Mouse (Mus musculus) heart, embryonic 13.5 days (tissue): ENCODE measurements at regions not wholly inside any gene's neighbourhood (a gene's known extent, or its start where the extent isn't known, plus 50 kb on each side); places are given as distances from the start of the nearest gene placed in this dataset.
"Not testable (repeated sequence)": the region's sequence is repeated elsewhere in the genome, so short reads cannot be mapped to it uniquely, and the experiment has no call there.

ENCODE experiments used
- ATAC-seq: fragments of 200-750 bp; cut with Nextera tagmentation; 2 replicates; pipeline ENCODE4 v1.8.0; 2017; ENCODE audit warnings: moderate TSS enrichment; ENCODE audit not compliant: insufficient number of reproducible peaks, low FRiP score, low TSS enrichment; ENCODE audit errors: extremely low read depth
- H3K27ac ChIP-seq: fragments of 300-500 bp; sonication (generic); replicated peaks from 2 replicates; pipeline ENCODE4 v1.5.1; 2015; ENCODE audit warnings: moderate library complexity, mild to moderate bottlenecking, inconsistent platforms
- H3K27me3 ChIP-seq: fragments of 300-500 bp; sonication (generic); replicated peaks from 2 replicates; pipeline ENCODE4 v1.6.1; 2015; ENCODE audit warnings: mild to moderate bottlenecking, inconsistent platforms
- H3K36me3 ChIP-seq: fragments of 300-500 bp; sonication (generic); 2 replicates; pipeline ENCODE4 v1.6.1; 2015; ENCODE audit warnings: mild to moderate bottlenecking, inconsistent platforms
- H3K4me1 ChIP-seq: fragments of 300-500 bp; sonication (generic); 2 replicates; pipeline ENCODE4 v1.6.1; 2015; ENCODE audit warnings: inconsistent platforms
- H3K4me2 ChIP-seq: fragments of 300-500 bp; sonication (generic); 2 replicates; pipeline ENCODE4 v1.6.1; 2015; ENCODE audit warnings: inconsistent platforms, mild to moderate bottlenecking, moderate library complexity
- H3K4me3 ChIP-seq: fragments of 300-500 bp; sonication (generic); 2 replicates; pipeline ENCODE4 v1.5.1; 2015; ENCODE audit warnings: moderate library complexity, mild to moderate bottlenecking, inconsistent platforms
- H3K9ac ChIP-seq: fragments of 300-500 bp; sonication (generic); 2 replicates; pipeline ENCODE4 v1.6.1; 2015; ENCODE audit warnings: inconsistent platforms, mild to moderate bottlenecking, moderate library complexity
- H3K9me3 ChIP-seq: fragments of 300-500 bp; sonication (generic); 2 replicates; pipeline ENCODE4 v1.6.1; 2016; ENCODE audit warnings: inconsistent platforms
- WGBS: fragments of 180-500 bp; shearing (Covaris S2); methylation state at CpG from one replicate; pipeline ENCODE4 v1.1.7; 2015; ENCODE audit warnings: mixed read lengths; 5-methylcytosine and 5-hydroxymethylcytosine counted together

DNA sequence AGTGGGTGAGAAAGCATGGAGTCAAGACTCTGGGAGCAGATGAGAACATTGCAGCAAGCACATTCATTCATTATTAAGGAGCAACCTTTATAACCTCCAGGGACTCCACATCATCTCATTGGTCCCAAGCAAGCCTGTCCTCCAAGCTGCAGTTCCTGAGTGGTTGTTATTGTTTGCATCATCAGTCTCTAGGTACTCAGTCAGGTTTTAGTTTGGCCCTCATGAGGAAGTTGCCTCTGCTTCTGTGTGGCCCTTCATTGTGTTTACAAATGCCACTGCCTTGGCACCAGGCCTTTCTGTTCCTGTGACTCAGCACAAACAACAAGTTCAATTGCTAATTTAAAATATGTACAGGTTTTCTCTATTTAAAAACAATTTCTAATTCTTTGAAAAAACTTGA lies 323.8 kb upstream of the Pabpc4l start:
- no peak overlapping the region for H3K9ac ChIP-seq
- H3K36me3 ChIP-seq: no peaks in the 10 kb centered on the region
- no peaks in the 10 kb centered on the region for H3K27me3 ChIP-seq
- H3K4me2 ChIP-seq: no peak overlapping the region
- no peak overlapping the region for H3K27ac ChIP-seq
- ATAC-seq: no peak
- no peaks in the 10 kb centered on the region for H3K4me1 ChIP-seq
- H3K4me3 ChIP-seq: no peak overlapping the region
- no peaks in the 10 kb centered on the region for H3K9me3 ChIP-seq

DNA sequence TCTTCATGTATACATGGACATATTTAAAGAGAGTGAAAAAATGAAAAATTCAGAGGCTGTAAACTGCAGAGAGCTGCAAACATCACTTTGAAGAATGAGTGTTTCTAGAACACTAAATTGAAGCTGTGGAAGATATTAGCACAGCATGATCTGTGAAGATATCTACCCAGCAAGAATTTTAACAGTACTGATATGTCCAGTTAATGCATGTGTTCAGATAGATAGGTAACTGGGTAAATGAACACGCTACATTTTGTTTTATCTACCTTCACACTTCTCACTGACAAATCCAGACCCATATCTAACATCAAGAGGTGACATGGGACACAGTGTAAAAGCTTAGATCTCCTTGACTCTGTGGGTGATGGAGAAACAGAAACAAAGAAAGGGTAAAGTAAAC lies 316.9 kb upstream of the Pabpc4l start:
- Histone ChIP-seq H3K27ac (no peak overlapping the region), H3K36me3 (no peaks in the 10 kb centered on the region), H3K4me2 (no peak overlapping the region), H3K27me3 (no peaks in the 10 kb centered on the region), H3K9ac (no peak overlapping the region), H3K4me1 (no peaks in the 10 kb centered on the region), H3K9me3 (no peaks in the 10 kb centered on the region), H3K4me3 (no peak overlapping the region)
- no peak for ATAC-seq
- 54% methylated on average over 1 of the region's 1 CpGs for WGBS

DNA sequence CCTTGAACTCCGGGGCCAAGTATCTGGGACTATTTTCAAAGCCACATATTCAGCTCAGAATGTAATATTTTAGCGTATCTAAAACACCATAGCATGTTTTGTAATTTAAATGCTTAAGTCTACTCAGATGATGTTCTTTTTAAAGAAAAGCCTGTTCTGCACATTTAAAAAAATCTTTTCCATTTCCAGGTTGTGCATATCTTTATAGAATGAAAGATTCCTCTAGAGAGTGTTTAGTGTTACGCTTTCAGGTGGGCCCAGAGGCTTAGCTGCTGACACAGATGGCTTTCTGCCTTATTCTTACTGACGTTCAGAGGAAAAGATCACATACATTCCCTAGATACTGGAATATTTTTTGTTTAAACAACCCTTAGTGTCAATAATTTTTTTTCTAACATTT lies 310.5 kb upstream of the Pabpc4l start:
- 73% methylated on average over 4 of the region's 4 CpGs for WGBS
- Histone ChIP-seq H3K4me3 (no peak overlapping the region), H3K36me3 (no peaks in the 10 kb centered on the region), H3K4me2 (no peak overlapping the region), H3K4me1 (no peaks in the 10 kb centered on the region), H3K27me3 (no peaks in the 10 kb centered on the region), H3K9me3 (no peaks in the 10 kb centered on the region), H3K27ac (no peak overlapping the region), H3K9ac (no peak overlapping the region)
- ATAC-seq: no peak

DNA sequence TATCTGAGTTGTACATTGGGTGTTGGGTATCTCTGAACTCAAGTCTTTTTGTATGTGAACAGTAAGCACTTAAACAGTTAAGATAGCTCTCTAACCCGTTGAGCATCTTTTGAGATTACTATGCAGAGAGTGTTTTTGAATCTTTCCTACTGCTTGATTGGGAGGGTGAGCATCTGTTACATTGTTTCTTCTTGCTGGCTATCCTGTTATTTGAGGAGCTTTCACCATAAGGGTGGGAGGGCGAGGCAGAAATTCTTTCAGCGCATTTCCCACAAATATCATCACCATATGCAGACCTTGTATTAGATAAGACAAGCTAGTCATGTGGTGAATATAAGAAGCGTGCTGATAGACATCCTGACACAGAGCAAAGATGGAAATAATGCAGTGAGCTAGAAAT lies 279.7 kb upstream of the Pabpc4l start:
- no peaks in the 10 kb centered on the region for H3K4me1 ChIP-seq
- H3K4me2 ChIP-seq: no peak overlapping the region
- WGBS: 43% methylated on average over 4 of the region's 4 CpGs
- H3K9me3 ChIP-seq: no peaks in the 10 kb centered on the region
- no peak overlapping the region for H3K4me3 ChIP-seq
- no peaks in the 10 kb centered on the region for H3K27me3 ChIP-seq
- no peak overlapping the region for H3K27ac ChIP-seq
- H3K9ac ChIP-seq: no peak overlapping the region
- no peak for ATAC-seq
- no peaks in the 10 kb centered on the region for H3K36me3 ChIP-seq

DNA sequence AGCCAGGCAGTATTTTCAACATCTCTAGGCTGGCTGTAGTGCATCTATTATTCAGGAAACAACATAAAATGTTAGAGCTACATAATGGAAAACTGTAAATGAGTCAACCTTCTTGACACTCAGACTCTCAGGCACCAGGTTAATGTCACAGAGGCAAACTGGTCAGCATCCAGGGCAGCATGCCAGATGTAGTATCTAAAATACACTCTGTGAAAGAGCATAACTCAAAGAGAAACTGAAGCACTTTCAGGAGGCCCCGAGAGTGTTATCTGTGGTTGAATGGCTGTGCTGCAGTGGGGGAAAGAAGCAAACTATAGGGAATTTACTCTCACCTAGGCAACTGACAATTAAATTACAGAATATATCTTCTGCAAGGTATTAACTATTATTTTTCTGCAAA lies 253.6 kb upstream of the Pabpc4l start:
- Histone ChIP-seq H3K27me3 (no peaks in the 10 kb centered on the region), H3K4me3 (no peak overlapping the region), H3K4me2 (no peak overlapping the region), H3K9me3 (no peaks in the 10 kb centered on the region), H3K36me3 (no peaks in the 10 kb centered on the region), H3K27ac (peak overlapping the region; percentile 68; the same call in 1 of the 2 replicates), H3K4me1 (peaks cover 5% of the 10 kb centered on the region), H3K9ac (no peak overlapping the region)
- ATAC-seq: 0 out of 2 replicates have a peak, but pooled peaks have one; percentile 37
- WGBS: 4% methylated on average over 1 of the region's 1 CpGs

DNA sequence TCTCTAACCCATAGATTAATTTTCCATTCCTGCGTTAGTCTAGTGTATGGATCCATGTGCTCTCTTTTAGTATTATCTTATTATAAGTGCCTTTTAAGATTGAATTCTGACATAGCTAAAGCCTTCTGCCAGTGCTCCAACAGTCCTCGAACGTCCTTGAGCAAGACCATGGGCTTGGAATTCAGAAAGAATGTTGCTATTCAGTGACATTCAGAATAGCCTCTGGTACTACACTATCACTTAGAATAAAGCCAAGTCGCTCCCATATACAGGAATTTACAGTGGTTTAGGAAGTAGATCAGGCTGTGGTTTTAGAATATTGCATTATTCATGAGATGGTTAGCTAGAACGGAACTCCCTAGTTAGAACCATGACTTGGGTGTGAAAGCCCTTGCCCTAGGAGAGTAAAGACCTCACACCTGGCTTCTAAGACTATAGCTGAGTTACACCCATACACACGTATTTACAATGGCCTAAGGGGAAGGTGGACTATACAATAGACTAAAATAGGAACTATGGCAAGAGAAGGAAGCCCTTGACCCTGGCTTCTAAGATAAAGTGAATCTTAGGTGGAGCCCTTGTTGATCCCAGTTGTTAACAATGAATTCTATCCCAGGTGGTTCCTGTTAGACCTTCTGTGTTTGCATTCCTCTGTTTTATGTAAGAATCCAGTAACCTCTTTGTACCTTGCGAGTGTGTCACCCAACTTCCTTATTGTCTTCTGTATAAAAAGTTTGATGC lies 239.8 kb upstream of the Pabpc4l start:
- not testable (repeated sequence) for ATAC-seq, H3K9ac ChIP-seq, H3K9me3 ChIP-seq, H3K4me1 ChIP-seq, H3K36me3 ChIP-seq, H3K27me3 ChIP-seq, H3K4me3 ChIP-seq, H3K4me2 ChIP-seq, H3K27ac ChIP-seq
- WGBS: 76% methylated on average over 6 of the region's 7 CpGs
